Mouse (Mus musculus) lung, postnatal 4 days (tissue): ENCODE measurements at regions not wholly inside any gene's neighbourhood (a gene's known extent, or its start where the extent isn't known, plus 50 kb on each side); places are given as distances from the start of the nearest gene placed in this dataset.
A peak's percentile ranks its signal among the peaks of the same experiment; 100 is the strongest.

Source experiments
- DNase-seq, 2 experiments: peaks; one replicate each; pipeline ENCODE4 v3.0.0; 2021

DNA sequence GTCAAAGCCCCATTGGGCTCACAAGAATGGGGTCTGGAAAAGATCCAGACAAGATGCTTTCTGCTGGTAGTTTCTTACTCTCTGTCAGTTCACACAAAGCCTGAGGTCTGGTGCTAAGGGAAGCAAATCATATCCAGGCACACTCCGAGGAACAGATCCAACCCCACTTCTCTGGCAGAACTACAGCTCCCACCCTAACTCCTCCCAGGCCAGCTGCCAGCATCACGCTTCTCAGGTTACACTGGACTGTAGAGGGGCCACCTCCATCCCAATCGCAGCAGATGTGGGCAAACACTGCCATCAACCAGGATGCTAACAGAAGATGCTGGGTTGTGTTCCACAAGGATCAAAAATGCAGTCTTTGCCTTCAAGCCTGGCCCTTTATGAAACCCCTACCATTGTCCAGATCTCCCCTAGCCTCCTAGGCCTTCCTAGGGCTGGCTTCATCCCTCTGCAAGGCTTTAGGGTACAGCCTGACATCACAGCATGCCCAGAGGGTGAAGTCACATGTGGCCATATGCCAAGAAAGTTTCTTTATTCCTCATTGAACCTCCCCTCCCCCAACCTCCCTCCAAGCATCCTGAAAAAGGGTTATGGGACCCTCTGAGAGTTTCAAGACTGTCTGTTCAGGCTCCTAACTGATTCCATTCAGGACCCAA is 99.6 kb upstream of the 2610301B20Rik start:
- DNase-seq: peak; percentile 11 to 24

DNA sequence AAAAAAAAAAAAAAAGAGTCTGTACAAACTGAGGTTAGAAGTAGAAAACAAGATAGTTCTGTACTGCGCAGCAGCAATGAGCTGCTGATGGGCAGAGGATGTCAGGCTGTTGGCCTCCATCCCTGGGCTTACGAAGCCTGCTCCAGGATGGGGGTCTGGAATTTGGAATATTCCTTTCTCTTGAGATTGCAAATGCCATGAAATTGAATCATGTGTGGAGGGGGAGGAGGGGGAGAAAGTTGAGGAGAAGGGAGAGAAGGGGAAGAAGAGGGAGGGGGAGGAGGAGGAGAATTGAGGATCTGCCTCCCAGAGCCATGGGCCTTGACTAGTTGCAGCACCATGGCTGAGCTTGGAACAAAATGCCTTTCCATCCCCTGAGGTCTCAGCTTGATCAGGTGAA is 87.6 kb upstream of the 2610301B20Rik start:
- DNase-seq: no peak

DNA sequence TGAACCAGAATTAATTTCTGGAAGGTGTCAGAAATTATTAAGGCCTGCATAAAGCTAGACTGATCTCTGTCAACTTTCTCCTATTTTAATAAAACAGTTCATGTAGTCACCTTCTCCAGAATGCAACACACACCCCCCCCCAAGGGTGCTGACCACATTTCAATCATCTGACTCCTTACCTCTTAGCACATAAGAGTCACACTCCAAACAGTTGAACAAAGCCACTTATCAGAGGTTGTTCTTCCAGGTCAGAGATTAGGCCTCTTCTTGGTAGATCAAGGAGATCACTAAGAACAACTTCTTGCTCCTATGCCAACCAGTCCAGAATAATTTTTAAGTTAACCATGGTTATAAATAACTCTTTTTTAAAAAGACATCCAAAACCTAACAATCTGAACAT is 86.0 kb upstream of the 2610301B20Rik start:
- peak in 1 of 2 experiments; percentile 5 for DNase-seq

DNA sequence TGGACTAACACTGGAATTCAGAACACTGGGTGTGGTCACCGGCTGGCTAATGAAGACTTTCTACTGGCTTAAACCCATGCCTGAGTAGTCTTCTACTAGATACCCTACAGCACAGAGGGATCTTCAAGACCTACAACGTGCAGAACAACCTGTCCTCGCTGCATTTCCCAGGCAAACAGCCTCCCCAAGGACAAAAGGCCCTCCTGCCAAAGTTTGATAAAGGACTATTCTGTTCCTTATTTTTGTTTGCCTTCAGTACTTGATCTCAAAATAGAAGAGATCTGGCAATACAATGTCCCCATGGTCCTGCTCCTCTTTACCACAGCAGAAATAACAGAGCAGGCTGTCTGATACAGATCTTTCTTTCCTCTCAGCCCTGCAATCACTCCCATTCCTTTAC is 85.2 kb upstream of the 2610301B20Rik start:
- no peak for DNase-seq

DNA sequence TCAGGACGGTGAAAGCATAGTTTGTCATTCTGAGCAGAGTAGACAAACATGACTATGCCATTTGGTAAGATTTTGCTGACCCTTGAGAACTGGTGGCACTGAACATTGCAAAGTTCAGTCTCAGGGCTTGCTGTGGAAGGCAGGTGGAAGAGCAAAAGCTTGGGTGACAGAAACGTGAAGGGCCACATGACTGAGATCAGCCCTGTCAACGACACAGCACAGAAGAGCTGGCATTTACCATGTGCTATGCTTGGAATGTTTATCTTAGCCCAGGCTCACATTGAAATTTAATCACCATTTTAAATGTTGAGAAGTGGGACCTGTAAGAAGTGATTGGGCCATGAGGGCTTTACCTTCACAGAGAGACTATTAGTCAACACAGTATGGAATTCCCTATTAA is 81.7 kb upstream of the 2610301B20Rik start:
- DNase-seq: no peak

DNA sequence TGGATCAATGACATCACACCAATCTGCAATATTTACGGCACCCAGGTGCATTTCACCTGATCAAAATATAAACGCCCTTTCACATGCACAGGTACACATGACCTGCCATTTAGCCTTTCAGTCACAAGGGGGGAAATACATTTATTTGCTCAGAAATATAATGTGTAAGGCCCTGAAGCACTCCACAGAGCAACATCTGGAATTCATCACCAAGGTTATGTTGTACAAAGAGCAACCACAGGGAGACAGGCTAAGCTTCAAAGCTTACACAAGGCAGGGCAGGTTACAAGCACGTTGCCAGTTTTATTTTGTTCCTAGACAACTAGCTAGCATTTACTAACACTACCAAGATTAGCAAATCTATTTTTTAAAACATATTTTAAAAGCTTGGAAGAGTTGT is 79.8 kb upstream of the 2610301B20Rik start:
- no peak for DNase-seq

DNA sequence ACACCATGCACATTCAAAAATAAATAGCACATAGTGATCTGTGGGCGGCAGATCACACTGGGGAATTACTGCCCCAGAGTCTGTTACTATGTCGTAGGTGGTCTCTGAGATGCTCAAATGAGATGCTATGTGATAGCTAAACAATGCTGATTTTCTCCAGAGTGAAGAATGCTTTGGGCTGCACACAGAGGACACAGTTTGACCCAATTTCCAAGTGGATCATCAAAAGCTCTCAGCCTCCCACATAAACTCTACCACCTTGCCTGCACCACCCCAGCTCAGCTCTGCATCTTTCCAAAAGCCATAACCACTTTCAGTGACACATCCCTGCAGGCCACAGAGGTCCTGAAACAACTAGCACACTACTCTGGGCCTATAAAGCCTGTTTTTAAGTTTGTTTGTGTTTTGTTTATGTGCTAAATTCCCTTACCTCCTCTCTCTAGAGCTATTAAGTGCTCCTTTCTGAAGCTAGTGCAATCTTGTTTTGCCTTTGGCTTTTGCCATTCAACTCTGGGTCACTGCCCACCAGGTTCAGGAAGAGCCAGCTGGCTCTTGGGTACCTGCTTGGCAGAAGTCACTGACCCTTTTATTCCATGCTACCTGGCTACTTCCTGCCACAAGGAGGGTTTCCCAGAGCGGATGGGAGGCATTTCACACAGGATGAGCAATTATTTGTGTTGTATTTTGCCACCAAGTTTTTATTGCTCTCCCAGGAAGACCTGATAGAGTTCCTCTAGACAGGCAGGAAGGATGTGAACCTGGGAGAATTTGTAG is 73.3 kb upstream of the 2610301B20Rik start:
- no peak for DNase-seq

DNA sequence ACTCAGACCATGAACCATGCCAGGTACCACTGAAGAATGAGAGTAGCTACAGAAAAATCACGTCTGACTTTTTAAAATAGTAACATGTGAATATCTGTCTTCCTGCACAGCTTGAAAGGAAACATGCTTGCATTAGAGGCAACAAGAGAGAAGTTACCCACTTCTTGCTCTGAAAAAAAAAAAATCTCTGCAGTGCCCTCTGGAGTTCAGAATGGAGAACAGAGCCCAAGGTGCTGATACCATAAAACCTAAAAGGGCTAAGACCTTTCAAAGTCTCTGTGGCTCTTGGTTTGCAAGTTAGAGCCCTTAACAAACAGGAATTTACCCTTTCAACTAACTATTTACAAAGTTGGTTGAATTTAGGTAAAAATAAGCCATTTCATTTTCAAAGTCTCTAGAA is 69.6 kb upstream of the 2610301B20Rik start:
- DNase-seq: no peak

DNA sequence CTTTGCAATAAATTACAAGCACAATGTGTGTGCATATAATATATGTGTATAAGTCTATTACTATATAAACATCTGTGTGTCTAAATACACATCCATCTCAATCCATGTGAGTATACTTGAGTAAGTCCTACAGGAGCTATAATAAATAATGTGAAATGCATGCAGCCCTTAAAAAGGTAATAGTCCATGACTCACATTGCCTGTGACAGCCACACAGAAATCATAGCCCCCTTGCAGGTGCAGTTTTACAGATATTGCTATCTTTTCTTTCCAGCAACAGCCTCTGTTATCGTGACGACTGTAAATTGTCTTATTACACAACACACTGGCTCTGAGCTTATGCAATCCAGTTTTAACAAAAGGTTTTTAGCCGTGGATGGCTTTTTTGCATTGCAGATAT is 67.0 kb upstream of the 2610301B20Rik start:
- DNase-seq: no peak

DNA sequence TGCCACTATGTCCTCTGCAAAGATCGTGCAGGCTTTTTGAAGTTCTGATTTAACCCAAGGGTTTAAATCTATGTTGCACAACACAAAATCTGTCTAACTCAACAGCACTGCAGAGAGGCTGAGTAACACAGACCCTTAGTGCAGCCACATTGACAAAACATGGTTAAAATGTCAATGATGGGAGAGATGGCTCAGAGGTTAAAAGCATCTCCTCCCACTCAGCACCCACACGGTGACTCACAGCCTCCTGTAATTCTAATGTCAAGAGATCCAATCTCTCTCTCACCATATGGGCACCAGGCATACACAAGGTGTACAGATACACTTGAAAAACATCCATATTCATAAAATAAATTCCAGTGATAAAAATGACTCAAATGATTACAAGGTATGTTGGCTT is 61.4 kb upstream of the 2610301B20Rik start:
- no peak for DNase-seq
